Mouse (Mus musculus): ENCODE data around the gene Gm906.
"Not testable (repeated sequence)": the region's sequence is repeated elsewhere in the genome, so short reads cannot be mapped to it uniquely, and the experiment has no call there.

- TF ChIP-seq CTCF (IDR thresholded peaks at IDR 0.05; ENCODE audit: control insufficient read depth, insufficient read depth, insufficient replicate concordance, low read depth, low read length); POLR2A (IDR thresholded peaks at IDR 0.05; ENCODE audit: control insufficient read depth, low read depth, low read length): not testable (repeated sequence)
Observed at GRCm38 (mm10) chr13:50196831-50197230, 53.3 kb downstream of the Gm906 start.

All from testis, adult 2 months (tissue).